Mouse (Mus musculus) heart, embryonic 14.5 days (tissue): ENCODE measurements around the gene Nol3. TPM values are rescaled to one million over a fixed set of nuclear protein-coding genes. Genes with fewer than 3 reads are reported as not detected.
A peak's percentile ranks its signal among the peaks of the same experiment; 100 is the strongest.
"Not testable (repeated sequence)": the region's sequence is repeated elsewhere in the genome, so short reads cannot be mapped to it uniquely, and the experiment has no call there.

Source experiments
- ATAC-seq: fragments of 200-750 bp; cut with Nextera tagmentation; 2 replicates; pipeline ENCODE4 v1.8.0; 2017; ENCODE audit warnings: low read depth, moderate TSS enrichment; ENCODE audit not compliant: insufficient number of reproducible peaks, insufficient read depth, low FRiP score
- H3K27ac ChIP-seq, 2 experiments: fragments of 200-500 bp in 1 of 2; fragments of 300-500 bp in 1 of 2; sonication (generic) in 1 of 2; replicated peaks in 1 of 2; 2 replicates each; pipeline ENCODE4 v1.5.1; 2012 to 2014; ENCODE audit warnings: low read depth in 2 of 2, low read length in 2 of 2, control low read depth in 1 of 2, mild to moderate bottlenecking in 1 of 2, mixed read lengths in 1 of 2; ENCODE audit not compliant: control insufficient read depth in 1 of 2, insufficient read depth in 1 of 2
- H3K27me3 ChIP-seq: fragments of 300-500 bp; sonication (generic); 2 replicates; pipeline ENCODE4 v1.6.1; 2014; ENCODE audit warnings: mild to moderate bottlenecking, low read length, control low read depth; ENCODE audit not compliant: control insufficient read depth, insufficient read depth
- H3K36me3 ChIP-seq: fragments of 300-500 bp; sonication (generic); 2 replicates; pipeline ENCODE4 v1.6.1; 2014; ENCODE audit warnings: mild to moderate bottlenecking, control low read depth, low read length, mixed read lengths; ENCODE audit not compliant: control insufficient read depth, insufficient read depth
- H3K4me1 ChIP-seq, 2 experiments: fragments of 200-500 bp in 1 of 2; fragments of 300-500 bp in 1 of 2; sonication (generic) in 1 of 2; 2 replicates each; pipeline ENCODE4 v1.6.1; 2012 to 2014; ENCODE audit warnings: low read length in 2 of 2, control low read depth in 1 of 2, mixed read lengths in 1 of 2; ENCODE audit not compliant: control insufficient read depth in 2 of 2, insufficient read depth in 2 of 2
- H3K4me2 ChIP-seq: fragments of 300-500 bp; sonication (generic); 2 replicates; pipeline ENCODE4 v1.6.1; 2014; ENCODE audit warnings: mild to moderate bottlenecking, low read length
- H3K4me3 ChIP-seq, 2 experiments: fragments of 200-500 bp in 1 of 2; fragments of 300-500 bp in 1 of 2; sonication (generic) in 1 of 2; 2 replicates each; pipeline ENCODE4 v1.5.1; 2012 to 2014; ENCODE audit warnings: low read length in 2 of 2, mild to moderate bottlenecking in 2 of 2, control low read depth in 1 of 2, low read depth in 1 of 2, moderate library complexity in 1 of 2; ENCODE audit not compliant: control insufficient read depth in 1 of 2, insufficient read depth in 1 of 2
- H3K9ac ChIP-seq: fragments of 300-500 bp; sonication (generic); 2 replicates; pipeline ENCODE4 v1.6.1; 2014; ENCODE audit warnings: mild to moderate bottlenecking, low read length
- H3K9me3 ChIP-seq: fragments of 300-500 bp; sonication (generic); 2 replicates; pipeline ENCODE4 v1.6.1; 2016; ENCODE audit warnings: low read length, control low read depth; ENCODE audit not compliant: control insufficient read depth
- WGBS: fragments of 180-500 bp; shearing (Covaris S2); extraction: QIAGEN DNeasy Blood & Tissue Kit; methylation state at CpG from one replicate; pipeline ENCODE4 v1.1.7; 2014; 5-methylcytosine and 5-hydroxymethylcytosine counted together
- polyA plus RNA-seq: library from polyadenylated mRNA; unstranded; fragments of >200 nt; fragmentation: Nextera tagmentation; extraction: Ambion mirVana; gene quantifications from 2 replicates; pipeline ENCODE4 v1.2.1, GENCODE M21; 2014

Nol3 gene
- polyA plus RNA-seq = 2.9 and 3.4 TPM in 2 replicates

DNA sequence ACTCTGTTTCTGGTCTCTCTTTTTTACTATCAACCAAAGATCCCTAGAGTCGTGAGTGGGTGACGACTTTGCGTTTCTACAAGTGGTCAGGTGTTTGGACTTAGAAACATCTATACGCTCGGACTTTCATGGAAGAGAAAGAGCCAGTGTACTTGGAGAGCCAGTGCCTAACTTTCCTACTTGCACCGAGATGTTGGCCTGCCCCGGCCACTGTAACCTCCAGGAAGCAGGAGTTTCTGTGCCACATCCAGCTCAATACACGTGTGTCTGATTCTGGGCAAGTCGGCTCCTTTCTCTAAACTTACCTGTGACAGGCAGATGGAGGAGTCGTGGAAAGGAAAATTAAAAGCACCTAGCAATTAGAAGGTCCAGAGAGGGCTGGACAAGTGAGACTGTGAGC lies at the start of gene Nol3:
Nol3 (plus strand) TSS at position 301 of the 400 bp plus-strand sequence.
- Histone ChIP-seq H3K9me3 (no peaks in the 10 kb centered on the region), H3K27me3 (peaks cover 90% of the 10 kb centered on the region), H3K4me1 (peaks cover 13 to 18% of the 10 kb centered on the region in 2 experiments), H3K9ac (peak within 1 kb of the TSS; percentile 60), H3K36me3 (no peaks in the 10 kb centered on the region), H3K27ac (no peak within 1 kb of the TSS), H3K4me3 (peak within 1 kb of the TSS; percentile 44 to 45), H3K4me2 (peak within 1 kb of the TSS; percentile 80)
- 9% methylated on average over 10 of the region's 10 CpGs for WGBS
- ATAC-seq = no peak

DNA sequence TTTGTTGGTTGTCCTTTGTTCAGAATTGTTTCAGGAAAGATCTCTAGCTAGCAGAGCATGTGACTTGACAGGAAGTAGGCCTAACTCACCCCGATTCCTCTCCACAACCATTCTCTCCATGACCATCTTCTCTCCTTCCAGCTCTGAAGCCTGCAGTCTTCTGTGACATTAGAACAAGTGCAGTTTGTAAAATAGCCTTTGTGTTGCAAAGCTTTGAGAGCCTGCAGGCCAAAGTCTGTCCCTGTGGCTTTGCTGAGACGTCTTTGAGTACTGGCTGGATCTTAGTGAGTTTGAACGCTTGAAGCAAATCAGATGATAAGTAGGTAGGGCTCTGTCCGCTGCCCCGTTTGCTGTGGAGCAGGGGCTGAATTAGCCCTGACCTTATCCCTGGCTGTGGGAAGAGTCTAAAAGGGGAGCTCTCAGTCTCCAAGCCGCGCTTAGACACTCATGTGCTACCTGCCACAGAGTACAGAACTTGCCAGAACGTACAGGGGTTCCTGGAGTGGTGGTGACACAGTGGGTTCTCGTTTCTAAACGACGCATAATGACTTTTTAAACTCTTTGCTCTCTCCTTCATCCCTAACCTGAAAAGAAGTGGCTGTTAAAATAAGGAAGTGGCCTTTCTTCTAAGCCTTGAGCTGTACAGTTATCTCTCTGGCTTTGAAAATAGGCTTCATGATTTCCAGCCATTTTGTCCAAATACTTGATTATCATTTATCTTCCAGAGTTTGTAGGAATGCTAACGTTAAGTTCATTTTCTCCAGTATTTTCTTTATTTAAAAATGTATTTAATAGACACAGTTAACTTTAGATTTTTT lies 44.2 kb upstream of the Nol3 start:
- ATAC-seq = no peak
- peaks cover 27% of the 10 kb centered on the region for H3K36me3 ChIP-seq
- 74% methylated on average over 12 of the region's 12 CpGs for WGBS
- no peaks in the 10 kb centered on the region for H3K4me1 ChIP-seq
- H3K27ac ChIP-seq = no peak overlapping the region
- H3K9me3 ChIP-seq = no peaks in the 10 kb centered on the region
- no peak overlapping the region for H3K4me3 ChIP-seq
- no peak overlapping the region for H3K4me2 ChIP-seq
- H3K27me3 ChIP-seq = no peaks in the 10 kb centered on the region
- H3K9ac ChIP-seq = no peak overlapping the region

DNA sequence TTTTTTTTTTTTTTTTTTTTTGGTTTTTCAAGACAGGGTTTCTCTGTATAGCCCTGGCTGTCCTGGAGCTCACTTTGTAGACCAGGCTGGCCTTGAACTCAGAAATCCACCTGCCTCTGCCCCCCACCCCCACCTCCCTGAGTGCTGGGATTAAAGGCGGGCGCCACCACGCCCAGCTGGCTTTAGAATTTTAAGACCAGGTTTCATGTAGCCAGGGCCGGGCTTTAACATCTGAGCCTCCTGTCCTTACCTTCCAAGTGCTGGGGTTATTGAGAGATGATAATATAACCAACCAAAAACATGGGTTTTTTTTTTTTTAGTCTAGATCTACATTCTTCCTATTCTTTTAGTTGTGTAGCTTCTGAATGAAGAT lies 43.6 kb upstream of the Nol3 start:
- peaks cover 30% of the 10 kb centered on the region for H3K36me3 ChIP-seq
- not testable (repeated sequence) for H3K9ac ChIP-seq, H3K4me2 ChIP-seq, H3K9me3 ChIP-seq, H3K27me3 ChIP-seq, H3K4me3 ChIP-seq, ATAC-seq, H3K4me1 ChIP-seq, H3K27ac ChIP-seq
- 91% methylated on average over 4 of the region's 4 CpGs for WGBS

DNA sequence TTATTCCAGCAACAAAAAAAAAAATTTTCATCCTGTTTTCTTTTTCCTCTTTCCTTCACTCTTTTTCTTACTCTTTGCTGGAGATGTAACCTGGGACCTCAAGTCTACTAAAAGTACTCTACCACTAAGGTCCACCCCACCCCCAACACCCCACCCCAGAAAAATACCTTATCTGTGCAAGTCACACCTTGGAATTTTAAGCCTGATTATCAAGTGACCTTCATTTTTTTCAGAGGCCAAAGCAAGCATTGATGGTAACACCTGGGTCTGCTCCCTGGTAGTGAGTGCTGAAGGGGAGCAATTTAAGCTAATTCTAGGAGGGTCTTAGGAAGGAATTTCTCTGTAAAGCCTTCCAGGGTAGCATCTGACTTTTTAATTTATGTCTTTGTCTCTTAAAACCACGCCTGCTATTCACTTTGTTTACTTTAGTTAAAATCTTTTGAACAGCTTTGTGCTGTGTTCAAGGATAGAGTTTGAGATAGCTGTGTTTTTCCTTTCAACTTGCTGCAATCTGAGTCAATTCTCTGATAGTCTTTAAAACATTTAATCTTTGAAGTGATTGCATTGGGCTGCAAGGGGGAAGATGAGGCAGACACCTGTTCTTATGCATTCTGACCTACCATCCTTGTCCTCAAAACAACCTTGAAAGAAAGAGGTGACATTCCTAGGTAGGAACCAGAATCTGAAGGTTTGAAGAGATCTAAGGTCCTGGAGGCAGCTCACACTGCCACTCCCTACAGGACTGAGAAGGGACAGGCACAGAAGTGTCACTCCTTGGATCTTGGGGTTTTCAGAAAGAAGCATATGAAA lies 42.6 kb upstream of the Nol3 start:
- no peak overlapping the region for H3K9ac ChIP-seq
- H3K4me1 ChIP-seq = no peaks in the 10 kb centered on the region
- no peak overlapping the region for H3K27ac ChIP-seq
- no peak overlapping the region for H3K4me3 ChIP-seq
- 73% methylated on average over 1 of the region's 1 CpGs for WGBS
- H3K9me3 ChIP-seq = no peaks in the 10 kb centered on the region
- H3K4me2 ChIP-seq = no peak overlapping the region
- H3K36me3 ChIP-seq = peaks cover 32% of the 10 kb centered on the region
- no peaks in the 10 kb centered on the region for H3K27me3 ChIP-seq
- ATAC-seq = no peak

DNA sequence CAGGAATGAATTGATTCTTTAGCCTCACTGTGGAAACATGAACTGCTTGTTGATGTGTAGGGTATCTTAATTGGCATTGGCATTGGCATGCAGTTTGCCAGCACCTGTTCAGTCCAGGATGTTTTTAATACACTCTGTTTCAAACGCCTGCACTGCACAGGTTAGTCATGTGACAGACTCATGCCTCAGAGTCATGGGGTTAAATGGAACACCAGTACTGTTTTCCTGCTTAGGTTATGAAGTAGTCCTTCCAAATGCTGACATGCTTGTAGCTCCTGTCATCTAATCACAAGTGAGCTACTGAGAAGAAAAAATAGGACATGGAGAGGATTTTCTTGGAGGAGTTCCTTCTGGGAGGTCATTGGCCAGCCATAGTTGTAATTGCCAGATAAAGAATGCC lies 40.7 kb upstream of the Nol3 start:
- Histone ChIP-seq H3K4me1 (no peaks in the 10 kb centered on the region), H3K27me3 (no peaks in the 10 kb centered on the region), H3K9ac (no peak overlapping the region), H3K27ac (no peak overlapping the region), H3K9me3 (no peaks in the 10 kb centered on the region), H3K4me2 (no peak overlapping the region), H3K4me3 (no peak overlapping the region), H3K36me3 (peaks cover 50% of the 10 kb centered on the region)
- WGBS = 53% methylated on average over 1 of the region's 1 CpGs
- ATAC-seq = no peak

DNA sequence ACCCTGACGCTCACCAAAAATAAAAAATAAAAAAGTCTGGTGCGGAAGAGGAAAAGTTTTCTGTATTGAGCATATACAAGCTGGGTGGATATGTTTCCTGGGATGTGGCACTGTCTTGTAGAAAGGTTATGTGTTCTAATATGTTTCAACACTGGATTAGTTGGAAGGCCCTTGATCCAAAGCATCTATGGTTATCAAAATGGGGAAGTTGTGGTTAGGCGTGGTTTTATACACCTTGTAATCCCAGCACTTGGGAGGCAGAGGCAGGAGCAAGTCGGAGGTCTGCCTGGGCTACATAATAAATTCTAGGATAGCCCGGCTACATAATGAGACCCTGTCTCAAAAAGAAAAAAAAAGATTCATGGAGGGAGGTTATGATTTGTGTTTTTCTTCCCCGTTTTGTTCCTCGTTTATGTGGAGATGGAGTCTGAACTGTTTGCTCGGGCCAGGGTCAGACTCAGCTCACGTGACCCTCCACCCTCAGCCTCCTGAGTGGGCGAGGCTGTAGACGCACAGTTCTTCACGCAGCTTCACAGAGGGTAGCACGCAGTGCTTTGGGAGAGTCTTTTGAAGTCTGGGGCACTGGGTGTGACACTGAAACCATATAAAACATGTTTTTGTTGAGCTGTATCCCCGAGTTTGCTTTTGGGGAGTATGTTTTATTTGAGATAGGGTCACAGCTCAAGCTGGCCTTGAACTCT lies 38.3 kb upstream of the Nol3 start:
- 90% methylated on average over 14 of the region's 14 CpGs for WGBS
- H3K9me3 ChIP-seq = no peaks in the 10 kb centered on the region
- no peak overlapping the region for H3K9ac ChIP-seq
- no peaks in the 10 kb centered on the region for H3K27me3 ChIP-seq
- H3K4me1 ChIP-seq = no peaks in the 10 kb centered on the region
- H3K4me3 ChIP-seq = no peak overlapping the region
- H3K36me3 ChIP-seq = peaks cover 69% of the 10 kb centered on the region
- H3K4me2 ChIP-seq = no peak overlapping the region
- no peak for ATAC-seq
- no peak overlapping the region for H3K27ac ChIP-seq

DNA sequence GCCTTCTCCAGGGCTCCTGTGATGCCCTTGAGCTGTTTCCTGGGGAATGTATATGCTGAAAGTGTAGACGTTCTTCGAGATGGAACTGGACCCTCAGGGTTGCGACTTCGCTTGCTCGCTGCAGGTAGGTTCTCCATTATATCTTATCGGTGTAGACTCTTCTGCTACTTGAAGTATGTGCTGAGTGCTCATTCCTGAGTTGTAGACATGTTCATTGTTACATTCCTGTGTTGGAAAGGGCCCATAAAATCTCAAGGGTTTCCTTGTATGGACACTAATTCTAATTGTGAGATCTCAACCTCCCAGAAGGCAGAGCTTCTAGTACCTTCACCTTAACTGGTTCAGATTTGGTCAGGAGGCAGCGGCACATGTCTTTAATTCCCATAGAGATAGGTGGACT lies 34.9 kb upstream of the Nol3 start:
- no peaks in the 10 kb centered on the region for H3K4me1 ChIP-seq
- H3K27me3 ChIP-seq = no peaks in the 10 kb centered on the region
- no peak overlapping the region for H3K27ac ChIP-seq
- peaks cover 59% of the 10 kb centered on the region for H3K36me3 ChIP-seq
- no peak overlapping the region for H3K4me2 ChIP-seq
- 92% methylated on average over 7 of the region's 7 CpGs for WGBS
- no peak for ATAC-seq
- no peaks in the 10 kb centered on the region for H3K9me3 ChIP-seq
- H3K4me3 ChIP-seq = no peak overlapping the region
- no peak overlapping the region for H3K9ac ChIP-seq
